Mouse (Mus musculus) ovary, postnatal 36 days (tissue): ENCODE data around the gene Slc26a10.
"Not testable (repeated sequence)": the region's sequence is repeated elsewhere in the genome, so short reads cannot be mapped to it uniquely, and the experiment has no call there.

Experiments
- DNase-seq: peaks from one replicate; pipeline ENCODE4 v3.0.0; 2022; ENCODE audit warnings: low spot score, mixed read lengths

The Slc26a10 gene

DNA sequence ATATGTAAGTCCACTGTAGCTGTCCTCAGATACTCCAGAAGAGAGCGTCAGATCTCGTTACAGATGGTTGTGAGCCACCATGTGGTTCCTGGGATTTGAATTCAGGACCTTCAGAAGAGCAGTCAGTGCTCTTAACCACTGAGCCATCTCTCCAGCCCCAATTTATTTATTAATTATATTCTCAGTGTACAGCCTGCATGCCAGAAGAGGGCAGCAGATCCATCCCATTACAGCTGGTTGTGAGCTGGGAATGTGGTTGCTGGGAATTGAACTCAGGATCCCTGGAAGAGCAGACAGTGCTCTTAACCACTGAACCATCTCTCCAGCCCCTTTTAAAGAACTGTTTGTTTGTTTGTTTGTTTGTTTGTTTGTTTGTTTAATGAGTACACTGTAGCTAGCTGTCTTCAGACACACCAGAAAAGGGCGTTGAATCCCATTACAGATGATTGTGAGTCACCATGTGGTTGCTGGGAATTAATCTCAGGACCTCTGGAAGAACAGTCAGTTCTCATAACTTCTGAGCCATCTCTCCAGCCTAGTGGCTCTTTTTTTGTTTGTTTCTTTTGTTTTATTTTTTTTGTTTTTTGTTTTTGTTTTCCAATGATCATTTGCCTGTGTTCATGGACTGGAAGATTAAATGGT lies 45.9 kb downstream of the Slc26a10 start:
- DNase-seq: not testable (repeated sequence)

DNA sequence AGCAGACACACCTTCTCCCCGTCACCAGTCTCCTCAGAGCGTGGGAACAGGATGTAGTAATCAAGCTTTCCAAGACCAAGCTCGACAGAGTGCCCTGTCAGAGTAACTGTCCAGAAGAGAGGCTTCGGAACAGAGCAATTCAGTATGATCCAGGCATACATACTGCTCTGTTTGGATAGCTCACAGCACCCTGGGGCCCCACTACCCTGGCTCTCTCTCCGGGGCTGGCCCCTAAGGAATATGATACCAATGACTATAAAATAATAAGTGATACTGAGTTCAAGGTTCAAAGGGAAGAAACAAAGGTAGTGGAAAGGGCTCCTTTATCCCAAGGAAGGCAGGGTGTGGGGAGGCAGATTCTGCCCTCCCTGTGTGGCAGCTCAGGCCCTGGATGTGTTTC lies 48.0 kb downstream of the Slc26a10 start:
- DNase-seq: no peak

DNA sequence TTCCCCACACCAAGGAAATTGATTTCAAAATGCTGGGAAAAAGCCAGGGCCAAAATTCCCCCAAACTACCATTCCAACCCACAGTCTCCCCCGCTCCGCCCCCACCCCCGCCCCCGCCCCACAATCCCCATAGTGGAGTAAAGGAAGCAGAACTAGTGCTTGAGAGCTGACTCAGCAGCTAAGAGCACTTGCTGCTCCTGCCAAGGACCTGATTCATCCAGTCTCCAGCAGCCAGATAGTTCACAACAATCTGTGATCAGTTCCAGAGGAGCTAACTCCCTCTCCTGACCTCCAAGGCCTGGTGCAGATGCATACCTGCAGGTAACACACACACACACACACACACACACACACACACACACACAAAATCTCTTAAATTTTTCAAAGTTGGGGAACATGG lies 51.0 kb downstream of the Slc26a10 start:
- no peak for DNase-seq

DNA sequence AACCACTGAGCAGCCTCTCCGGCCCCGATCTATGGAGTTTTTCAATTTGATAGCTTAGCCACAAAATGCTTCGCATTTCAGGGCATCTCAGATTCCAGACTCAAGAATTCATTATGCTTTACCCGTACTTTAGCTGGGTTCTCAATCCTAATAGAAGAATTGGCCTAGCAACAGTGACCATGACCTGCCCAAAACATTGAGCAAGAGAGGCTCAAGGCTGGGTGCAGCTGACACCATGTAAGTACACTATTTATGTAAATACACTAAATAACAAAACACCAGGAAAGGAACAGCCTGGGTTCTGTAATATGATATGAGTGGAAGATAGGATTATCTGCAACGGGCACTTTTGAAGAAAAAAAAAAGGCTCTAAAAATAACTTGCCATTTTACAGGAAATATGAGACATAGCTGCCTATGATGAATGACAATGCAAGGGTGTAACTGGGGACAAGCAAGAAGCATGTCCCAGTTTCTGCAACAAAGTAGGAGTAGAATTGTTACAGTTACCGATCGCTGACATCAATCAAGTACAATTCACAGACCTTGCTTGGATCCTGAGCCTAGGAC lies 52.6 kb downstream of the Slc26a10 start:
- DNase-seq: no peak

DNA sequence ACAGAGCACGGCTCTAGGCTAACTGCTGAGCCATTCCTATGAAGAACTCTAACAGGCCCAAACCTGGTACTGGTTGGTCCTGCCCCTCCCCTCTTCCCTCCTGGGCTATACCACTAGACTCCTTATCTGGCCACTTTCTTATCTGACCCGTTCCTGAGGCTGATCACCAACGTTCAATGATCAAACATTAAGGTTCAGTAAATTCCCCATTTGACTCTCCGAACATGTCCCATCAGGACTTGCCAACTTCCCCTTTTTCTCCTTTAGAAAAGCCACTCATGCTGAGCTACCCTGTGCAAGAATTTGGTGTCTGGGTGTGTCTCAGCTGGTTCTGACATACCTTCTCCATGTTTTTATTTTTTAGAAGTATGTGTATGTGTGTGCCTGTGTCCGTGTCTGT lies 53.9 kb downstream of the Slc26a10 start:
- DNase-seq: no peak

DNA sequence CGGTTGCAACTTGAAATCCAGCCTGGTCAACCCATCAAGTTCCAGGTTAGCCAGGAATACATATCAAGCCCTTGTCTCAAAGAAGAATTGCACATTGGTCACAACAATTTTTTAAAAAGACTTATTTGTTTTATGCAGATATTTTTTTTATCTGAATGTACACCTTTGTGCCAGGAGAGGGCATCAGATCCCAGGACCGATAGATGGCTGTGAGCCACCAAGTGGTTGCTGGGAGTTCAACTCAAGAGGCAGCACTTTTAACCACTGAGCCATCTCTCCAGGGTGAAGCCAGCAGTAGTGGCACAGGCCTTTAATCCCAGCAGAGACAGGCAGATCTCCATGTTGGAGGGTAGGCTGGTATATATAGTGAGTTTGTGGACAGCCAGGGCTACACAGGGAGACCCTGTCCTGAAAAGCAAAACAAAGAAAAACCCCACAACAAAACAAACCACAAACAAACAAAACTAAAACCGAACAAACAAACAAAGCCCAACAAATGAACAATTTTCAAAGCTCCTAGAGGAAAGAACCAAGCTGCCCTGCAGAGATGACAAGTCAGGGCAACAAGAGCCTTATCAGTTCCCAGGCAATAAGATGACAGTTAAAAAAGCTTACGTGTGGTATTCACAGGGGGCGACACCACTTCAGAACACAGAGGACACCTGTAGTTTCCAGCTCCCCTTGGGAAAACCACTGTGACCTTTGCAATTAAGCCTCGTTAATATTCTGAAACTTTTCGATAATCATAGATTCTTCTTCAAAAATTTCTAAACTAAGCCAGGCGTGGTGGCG lies 55.0 kb downstream of the Slc26a10 start:
- no peak for DNase-seq

DNA sequence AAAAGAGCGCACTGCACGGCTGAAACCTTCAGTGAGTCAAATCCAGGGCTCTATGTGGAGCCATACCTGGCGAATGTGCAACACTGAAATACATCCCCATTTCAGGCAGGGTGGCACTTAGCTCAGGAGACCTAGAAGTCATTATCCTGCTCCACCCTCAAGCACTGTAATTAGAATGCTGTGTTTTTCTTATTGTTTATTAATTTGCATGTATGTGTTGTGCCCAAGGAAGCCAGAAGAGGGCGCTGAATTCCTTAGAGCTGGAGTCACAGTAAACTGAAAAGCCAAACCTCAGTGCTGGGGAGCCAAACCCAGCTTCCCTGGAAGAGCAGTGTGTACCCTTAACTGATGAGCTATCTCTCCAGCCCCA lies 57.0 kb downstream of the Slc26a10 start:
- peak; percentile 36 for DNase-seq

DNA sequence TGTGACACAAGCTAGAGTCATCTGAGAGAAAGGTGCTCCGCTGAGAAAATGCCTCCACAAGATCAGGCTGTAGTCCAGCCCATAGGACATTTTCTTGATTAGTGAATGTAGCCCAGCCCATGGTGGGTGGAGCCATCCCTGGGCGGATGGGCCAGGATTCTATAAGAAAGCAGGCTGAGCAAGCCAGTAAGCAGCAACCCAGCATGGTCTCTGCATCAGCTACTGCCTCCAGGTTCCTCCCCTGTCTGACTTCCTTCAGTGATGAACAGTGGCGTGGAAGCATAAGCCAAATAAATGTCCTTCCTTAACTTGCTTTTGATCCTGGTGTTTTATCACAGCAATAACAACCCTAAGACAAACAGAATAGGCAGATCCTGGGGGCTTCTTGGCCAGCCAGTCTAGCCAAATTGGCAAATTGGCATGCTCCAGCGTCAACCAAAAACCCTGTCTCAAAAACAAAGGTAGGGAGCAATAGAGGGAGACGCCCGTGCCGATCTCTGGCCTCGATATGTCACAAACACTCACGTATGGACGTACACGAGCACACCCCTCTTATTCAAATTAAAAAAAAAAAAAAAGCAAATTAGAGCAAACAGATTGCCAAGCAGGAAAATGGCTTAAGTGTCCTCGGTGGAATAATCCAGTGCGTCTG lies 57.5 kb downstream of the Slc26a10 start:
- no peak for DNase-seq

DNA sequence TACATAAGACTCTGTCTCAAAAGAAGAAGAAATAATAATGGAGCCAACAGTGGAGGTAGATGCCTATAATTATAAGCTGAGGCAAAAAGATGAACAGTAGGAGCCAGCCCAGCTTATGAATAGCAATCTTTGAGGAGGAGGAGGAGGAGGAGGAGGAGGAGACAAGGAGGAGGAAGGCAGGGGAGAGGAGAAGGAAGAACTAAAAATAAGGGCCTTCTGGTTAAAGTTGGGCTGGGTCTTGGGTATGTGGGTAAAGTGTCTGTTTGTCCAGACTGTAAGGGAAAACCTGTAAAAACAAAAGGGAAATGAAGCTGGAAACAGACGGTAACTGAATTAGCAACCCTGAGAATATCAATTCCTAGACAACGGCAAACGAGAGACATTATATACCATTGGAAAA lies 58.4 kb downstream of the Slc26a10 start:
- DNase-seq: no peak
